27 mouse cellular contexts compared by ENCODE assay signal in genomic region chr12:85513789-85514447, GRCm38 (mm10).
"Had no signal": no experiment of that assay in that cellular context is flagged by ENCODE, and none has a peak within 500 bp of the region (broad histone marks: within the 10 kb centered on the region; RNA-seq: fewer than 3 reads in every experiment).

No protein-coding gene starts in this region.

- H3K4me3 ChIP-seq: embryonic facial prominence, embryonic 10.5 days; embryonic facial prominence, embryonic 12.5 days; embryonic facial prominence, embryonic 13.5 days; embryonic facial prominence, embryonic 15.5 days; erythroblast, embryonic 14.5 days; forebrain, embryonic 10.5 days; forebrain, embryonic 12.5 days; forebrain, embryonic 13.5 days; forebrain, embryonic 15.5 days; gastrocnemius, adult 2 months; heart, adult 2 months; heart, embryonic 10.5 days had no signal

- H3K9ac ChIP-seq: embryonic facial prominence, embryonic 12.5 days; embryonic facial prominence, embryonic 13.5 days; embryonic facial prominence, embryonic 15.5 days; forebrain, embryonic 12.5 days; forebrain, embryonic 13.5 days; forebrain, embryonic 15.5 days; forebrain, postnatal 0 days had no signal

- H3K4me2 ChIP-seq: embryonic facial prominence, embryonic 12.5 days; embryonic facial prominence, embryonic 13.5 days; embryonic facial prominence, embryonic 15.5 days; forebrain, embryonic 12.5 days; forebrain, embryonic 13.5 days; forebrain, embryonic 15.5 days had no signal

- ATAC-seq: forebrain, embryonic 13.5 days; forebrain, embryonic 14.5 days; forebrain, embryonic 15.5 days; forebrain, embryonic 16.5 days; forebrain, postnatal 0 days had no signal

- H3K9me3 ChIP-seq: embryonic facial prominence, embryonic 10.5 days; embryonic facial prominence, embryonic 12.5 days; embryonic facial prominence, embryonic 13.5 days; embryonic facial prominence, embryonic 15.5 days; forebrain, embryonic 10.5 days; forebrain, embryonic 12.5 days; forebrain, embryonic 13.5 days; forebrain, embryonic 15.5 days; heart, embryonic 10.5 days had no signal

- H3K27me3 ChIP-seq: embryonic facial prominence, embryonic 12.5 days; embryonic facial prominence, embryonic 13.5 days; embryonic facial prominence, embryonic 15.5 days; forebrain, embryonic 12.5 days; forebrain, embryonic 13.5 days; forebrain, embryonic 15.5 days had no signal

- H3K4me1 ChIP-seq: embryonic facial prominence, embryonic 12.5 days; embryonic facial prominence, embryonic 13.5 days; embryonic facial prominence, embryonic 15.5 days; forebrain, embryonic 10.5 days; forebrain, embryonic 12.5 days; forebrain, embryonic 13.5 days; forebrain, embryonic 15.5 days; heart, embryonic 10.5 days had no signal

- DNase-seq: cerebellum, adult 2 months; cerebellum, adult 8-10 months; cerebellum, adult 9-10 months; cerebellum, adult 9-11 months; cerebellum, postnatal 14 days; cerebellum, postnatal 25 days; cerebellum, postnatal 36 days; embryo, embryonic 11 days; forebrain, postnatal 0 days; gastrocnemius, adult 2 months; gastrocnemius, postnatal 10 days; gastrocnemius, postnatal 25 days; gastrocnemius, postnatal 36 days; heart, adult 18-20 months; heart, adult 2 months had no signal

- H3K27ac ChIP-seq: embryonic facial prominence, embryonic 12.5 days; embryonic facial prominence, embryonic 13.5 days; embryonic facial prominence, embryonic 15.5 days; forebrain, embryonic 10.5 days; forebrain, embryonic 12.5 days; forebrain, embryonic 13.5 days; forebrain, embryonic 15.5 days; gastrocnemius, adult 2 months; heart, adult 2 months; heart, embryonic 10.5 days had no signal

- H3K36me3 ChIP-seq: embryonic facial prominence, embryonic 10.5 days; embryonic facial prominence, embryonic 12.5 days; embryonic facial prominence, embryonic 13.5 days; embryonic facial prominence, embryonic 15.5 days; forebrain, embryonic 10.5 days; forebrain, embryonic 12.5 days; forebrain, embryonic 15.5 days; heart, embryonic 10.5 days had no signal
